Mouse (Mus musculus) monocyte, adult 5-6 weeks (primary cell): ENCODE data around the gene Dek. TPM values are rescaled to one million over a fixed set of nuclear protein-coding genes. Genes with fewer than 3 reads are reported as not detected.

ENCODE experiments used
- total RNA-seq: library from RNA; stranded (forward); fragments of 200-1000, 200-491, 200-594 nt; gene quantifications from 3 replicates; pipeline ENCODE4 v1.2.3, GENCODE M21; 2017

Gene Dek
- total RNA-seq, 1 experiment from 2014 or later: 364 TPM

Other genes with a start within 250 kb of the Dek start
- gene Kif13a, start 176.3 kb downstream of the Dek start, total RNA-seq: 13.3 to 20.2 TPM (median 18.5 TPM) in 3 replicates
- 0.38 to 0.68 TPM in 2 of 3 replicates, not detected in the other for gene Nhlrc1, start 91.4 kb downstream of the Dek start, total RNA-seq
- gene Kdm1b, start 62.7 kb downstream of the Dek start, total RNA-seq: 20.7 to 30.7 TPM (median 23.5 TPM) in 3 replicates
- 1.6 to 3.5 TPM (median 3.3 TPM) in 3 replicates for gene Tpmt, start 61.5 kb downstream of the Dek start, total RNA-seq
- gene Rnf144b, start 16.5 kb upstream of the Dek start, total RNA-seq: 4.9 to 7.6 TPM (median 6.0 TPM) in 3 replicates